Mouse (Mus musculus): ENCODE data around the gene Hddc3.
"Not testable (repeated sequence)": the region's sequence is repeated elsewhere in the genome, so short reads cannot be mapped to it uniquely, and the experiment has no call there.

Gene Hddc3

DNA sequence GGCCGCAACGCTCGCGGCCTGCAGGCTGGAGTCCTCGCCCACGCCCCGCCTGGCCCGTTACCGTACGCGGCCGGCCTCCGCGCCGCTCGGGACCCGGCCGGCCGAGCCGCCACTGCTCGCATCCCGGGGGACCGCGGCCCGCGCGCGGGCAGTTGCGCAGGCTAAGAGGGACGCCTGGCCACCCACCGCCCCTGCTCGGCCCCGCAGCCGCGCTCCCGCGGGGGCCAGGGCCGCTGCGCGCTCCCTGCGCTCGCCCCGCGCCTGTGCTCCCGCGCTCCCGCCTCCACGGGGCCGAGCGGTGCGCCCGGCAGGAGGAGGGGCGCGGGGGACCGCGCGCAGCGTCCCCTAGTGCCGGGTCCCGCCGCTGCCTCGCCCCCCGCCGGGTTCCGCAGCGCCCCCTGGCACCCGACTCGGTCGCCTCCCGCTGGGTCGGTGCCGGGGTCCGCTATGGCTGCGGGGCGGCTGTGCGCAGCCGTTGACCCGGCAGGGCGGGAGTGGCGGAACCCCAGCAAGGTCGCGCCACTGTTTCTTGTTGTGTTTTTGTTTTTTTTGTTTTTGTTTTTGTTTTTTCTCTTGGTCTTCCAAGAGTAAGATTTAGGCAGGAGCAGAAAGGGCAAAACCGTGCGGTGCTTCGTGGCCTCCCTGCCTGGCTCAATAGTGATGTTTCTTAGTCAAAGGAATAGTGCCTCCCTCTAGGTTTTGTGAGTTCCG is 28.3 kb downstream of the Hddc3 start, which contains the start of gene Man2a2:
Man2a2 (minus strand) TSS at position 335 of the 711 bp plus-strand sequence.
- DNase-seq: peak; percentile 62

DNA sequence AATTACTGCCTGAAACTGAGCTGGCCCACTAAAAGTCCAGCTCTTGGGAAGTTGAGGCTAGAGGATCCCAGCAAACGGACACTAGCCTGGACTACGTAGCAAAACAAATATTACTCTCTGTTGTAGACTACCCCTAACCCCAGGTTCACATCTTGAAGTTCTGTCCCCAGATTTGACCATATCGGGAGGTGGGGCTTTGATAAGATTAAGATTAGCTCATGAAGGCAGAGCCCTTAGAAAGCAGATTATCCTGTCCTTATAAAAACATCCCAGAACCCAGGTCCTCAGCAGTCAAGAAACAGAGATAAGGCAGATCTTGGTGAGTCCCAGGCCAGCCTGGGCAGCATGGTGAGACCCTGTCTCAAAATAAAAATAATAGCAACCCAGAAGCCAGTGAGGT is 29.3 kb downstream of the Hddc3 start:
- DNase-seq: no peak

DNA sequence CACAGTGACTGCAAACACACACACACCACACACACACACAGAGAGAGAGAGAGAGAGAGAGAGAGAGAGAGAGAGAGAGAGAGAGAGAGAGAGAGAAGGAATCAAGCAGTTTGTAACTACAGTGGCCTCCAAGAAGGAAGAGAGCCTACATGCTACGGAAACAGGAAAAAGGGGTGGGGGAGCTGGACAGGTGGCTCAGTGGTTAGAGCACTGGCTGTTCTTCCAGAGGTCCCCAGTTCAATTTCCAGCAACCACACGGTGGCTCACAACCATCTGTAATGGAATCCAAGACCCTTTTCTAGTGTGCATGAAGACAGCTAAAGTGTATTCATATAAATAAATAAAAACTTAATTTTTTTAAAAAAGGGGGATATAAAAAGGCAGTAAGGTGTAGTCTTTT is 29.8 kb downstream of the Hddc3 start:
- no peak for DNase-seq

DNA sequence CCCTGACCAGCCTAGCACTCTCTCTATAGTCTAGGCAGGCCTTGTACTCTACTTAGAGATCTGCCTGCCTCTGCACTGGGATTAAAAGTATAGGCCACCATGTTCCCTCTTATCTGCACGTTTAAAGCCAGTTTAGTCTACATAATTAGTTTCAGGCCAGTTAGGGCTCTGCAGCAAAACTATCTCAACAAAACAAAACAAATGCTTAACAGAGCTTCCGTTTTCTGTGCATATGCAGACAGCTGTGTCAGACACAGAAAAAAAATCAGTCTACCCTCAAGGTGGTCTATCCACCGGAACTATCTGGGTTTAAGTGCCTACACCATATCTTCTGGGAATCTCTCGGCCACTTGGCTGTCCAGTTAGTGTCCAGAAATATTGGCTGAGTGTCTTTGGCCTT is 30.4 kb downstream of the Hddc3 start:
- no peak for DNase-seq

GRCm38 (mm10) chr7:80373850-80374249 is 30.9 kb downstream of the Hddc3 start:
- no peak for DNase-seq

DNA sequence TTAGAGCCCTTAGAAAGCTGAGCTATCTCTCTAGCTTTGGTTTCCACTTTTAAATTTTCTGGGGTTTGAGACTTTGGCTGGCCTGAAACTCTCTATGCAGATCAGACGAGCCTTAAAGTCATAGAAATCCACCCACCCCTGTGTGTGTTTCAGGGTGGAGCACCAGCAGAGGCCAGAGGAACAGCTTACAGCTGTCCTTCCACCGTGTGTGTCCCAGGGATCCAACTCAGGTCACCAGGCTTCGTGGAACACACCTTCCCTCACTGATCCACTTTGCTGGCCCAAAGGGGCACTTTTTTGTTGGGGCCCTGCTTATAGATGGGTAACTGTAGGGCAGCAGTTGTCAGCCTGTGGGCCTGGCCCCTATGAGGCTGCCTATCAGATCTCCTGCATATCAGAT is 31.4 kb downstream of the Hddc3 start:
- no peak for DNase-seq

DNA sequence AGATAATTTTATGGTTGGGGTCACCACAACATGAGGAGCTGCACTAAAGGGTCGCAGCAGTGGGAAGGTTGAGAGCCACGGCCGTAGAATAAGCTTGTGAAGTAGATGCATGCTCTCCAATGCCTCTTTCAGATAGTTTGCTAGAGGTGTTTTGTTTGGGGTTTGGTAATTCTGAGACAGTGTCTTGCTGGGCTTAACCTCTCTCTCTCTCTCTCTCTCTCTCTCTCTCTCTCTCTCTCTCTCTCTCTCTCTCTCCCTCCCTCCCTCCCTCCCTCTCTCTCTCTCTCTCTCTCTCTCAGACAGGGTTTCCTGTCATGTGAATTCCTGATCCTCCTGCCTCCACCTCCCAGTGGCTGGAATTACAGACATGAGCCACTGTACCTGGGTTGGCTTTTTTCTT is 31.8 kb downstream of the Hddc3 start:
- no peak for DNase-seq

GRCm38 (mm10) chr7:80375376-80376039 is 32.6 kb downstream of the Hddc3 start:
- no peak for DNase-seq

- DNase-seq: no peak
Observed at GRCm38 (mm10) chr7:80376192-80376591, 33.3 kb downstream of the Hddc3 start.

- peak; percentile 85 for DNase-seq
Observed at GRCm38 (mm10) chr7:80377471-80377870, 34.6 kb downstream of the Hddc3 start.

- peak; percentile 46 for DNase-seq
Observed at GRCm38 (mm10) chr7:80379531-80379930, 36.6 kb downstream of the Hddc3 start.

- DNase-seq: no peak
Observed at GRCm38 (mm10) chr7:80382919-80383318, 40.0 kb downstream of the Hddc3 start.

GRCm38 (mm10) chr7:80386235-80386930 is 43.5 kb downstream of the Hddc3 start:
- DNase-seq: peak; percentile 92

DNA sequence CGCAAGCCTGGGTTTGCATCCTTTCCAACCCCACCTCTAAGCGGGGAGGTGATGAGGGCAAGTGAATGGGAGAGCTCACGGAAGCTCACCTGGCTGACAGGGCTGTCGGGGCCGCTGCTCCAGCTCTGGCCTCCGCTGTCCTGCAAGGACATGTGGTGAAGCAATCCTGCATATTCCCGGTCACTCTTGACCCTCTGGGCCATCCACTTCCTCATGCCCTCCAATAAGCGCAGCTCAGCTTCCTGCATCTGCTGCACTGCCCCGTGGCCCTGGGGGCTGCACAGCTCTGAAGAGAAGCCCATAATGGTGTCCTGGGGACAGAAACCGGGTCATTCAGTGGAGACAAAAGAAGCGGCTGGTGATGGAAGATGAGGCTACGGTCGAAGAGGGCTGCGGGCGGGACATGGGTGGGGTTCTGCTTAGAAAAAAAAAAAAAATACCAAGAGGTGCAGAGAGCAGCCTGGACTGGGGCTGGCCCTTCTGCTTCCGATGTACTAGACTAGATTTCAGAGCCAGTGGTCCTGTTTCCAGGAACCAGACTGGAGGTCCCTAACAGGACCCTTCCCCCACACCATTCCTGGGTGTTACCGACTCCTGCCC is 44.2 kb downstream of the Hddc3 start:
- no peak for DNase-seq

DNA sequence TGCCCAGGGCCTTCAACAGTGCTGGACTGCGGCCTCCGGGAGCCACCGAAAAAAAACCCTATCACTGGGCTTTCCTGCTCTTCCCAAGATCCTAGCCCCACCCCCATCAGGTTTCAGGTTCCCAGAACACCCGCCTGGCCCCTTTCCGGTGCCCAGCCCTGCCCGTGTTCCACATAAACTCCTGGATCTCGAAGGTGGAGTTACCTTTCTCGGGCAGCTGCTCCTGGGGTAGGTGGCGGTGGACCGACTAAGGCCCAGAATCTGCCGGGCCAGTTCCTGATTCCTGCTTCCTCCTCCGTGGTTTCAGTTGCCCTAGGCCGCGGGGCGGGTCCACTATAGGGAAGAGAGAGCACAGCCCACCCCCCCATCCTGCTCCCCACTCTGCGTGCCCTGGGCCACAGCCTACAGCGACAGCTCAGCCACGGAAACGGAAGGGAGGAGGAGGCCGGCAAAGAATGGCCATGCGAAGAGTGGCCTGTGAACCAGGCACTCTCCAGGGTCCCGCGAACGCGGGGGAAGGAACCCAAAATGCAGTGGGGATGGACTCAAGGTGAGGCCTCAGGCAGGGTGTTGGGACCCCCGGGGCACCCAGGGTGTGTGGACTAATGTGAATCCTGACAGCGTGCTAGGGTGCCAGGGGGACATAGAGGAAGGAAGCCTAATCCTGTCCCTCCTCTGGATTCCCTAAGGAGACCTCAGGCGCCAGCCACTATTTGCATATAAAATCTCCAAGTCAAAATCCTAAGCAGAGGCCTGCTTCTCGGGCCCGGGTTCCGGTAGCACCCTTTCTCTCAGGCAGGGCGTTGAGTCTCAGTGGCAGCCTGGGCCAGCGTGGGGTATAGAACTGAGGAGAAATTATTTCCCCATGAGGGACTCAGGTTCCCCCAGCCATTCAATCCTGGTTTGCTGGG is 45.0 kb downstream of the Hddc3 start, which contains the start of gene Fes:
Fes (minus strand) TSS at position 314 of the 911 bp plus-strand sequence.
- DNase-seq: peak; percentile 61

DNA sequence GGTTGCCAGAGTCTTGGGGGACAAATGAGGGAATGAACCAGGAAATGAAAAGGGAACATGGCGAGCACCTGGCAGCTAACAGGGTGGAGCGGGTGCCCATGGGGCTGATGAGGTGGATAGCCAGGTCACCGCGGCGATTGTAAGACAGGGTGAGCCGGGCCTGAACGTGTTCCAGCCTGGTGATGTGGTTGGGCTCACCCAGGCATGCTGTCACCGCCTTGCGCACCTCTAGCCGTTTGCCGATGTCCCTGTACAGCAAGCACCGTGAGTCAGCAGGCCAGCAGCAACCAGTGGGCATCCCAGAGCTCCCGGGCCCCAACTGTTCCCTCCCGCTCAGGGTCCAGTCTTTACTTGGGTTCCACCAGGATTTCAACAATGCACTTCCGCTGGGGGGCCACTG is 49.2 kb downstream of the Hddc3 start:
- no peak for DNase-seq

DNA sequence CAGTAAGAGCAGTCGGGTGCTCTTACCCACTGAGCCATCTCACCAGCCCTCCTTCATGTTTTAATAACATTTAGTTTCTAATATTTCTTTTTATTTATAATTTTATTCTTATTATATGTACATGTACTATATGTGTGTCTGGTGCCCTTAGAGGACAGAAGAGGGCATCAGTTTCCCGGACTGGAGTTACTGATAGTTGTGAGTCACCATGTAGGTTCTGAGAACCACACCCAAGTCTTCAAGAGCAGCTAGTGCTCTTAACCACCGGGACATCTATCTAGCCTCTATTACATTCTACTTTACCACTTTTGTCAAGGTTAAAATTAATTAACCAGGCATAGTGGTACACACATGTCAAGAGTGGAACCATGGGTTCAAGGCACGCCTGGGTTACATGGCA is 51.7 kb downstream of the Hddc3 start:
- DNase-seq: no peak

- not testable (repeated sequence) for DNase-seq
Observed at GRCm38 (mm10) chr7:80396427-80396826, 53.5 kb downstream of the Hddc3 start.

DNA sequence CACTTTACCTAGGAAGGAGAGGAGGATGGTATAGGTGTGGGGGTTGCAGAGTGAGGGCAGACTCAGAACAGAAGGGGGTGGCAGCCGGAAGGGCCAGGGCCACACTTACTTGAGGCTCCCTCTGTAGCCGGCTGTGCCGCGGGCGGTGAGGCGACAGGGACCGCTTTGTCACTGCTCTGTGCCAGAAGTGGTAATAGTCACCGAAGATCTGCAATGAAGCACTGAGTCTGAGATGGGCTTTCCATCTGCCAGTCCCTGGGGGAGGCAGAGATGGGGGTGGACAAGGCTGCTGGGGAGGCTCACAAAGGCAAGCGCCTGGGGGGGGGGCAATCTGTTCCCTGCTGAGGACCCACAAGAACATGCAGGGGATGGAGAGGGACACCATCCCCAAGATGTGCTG is 55.1 kb downstream of the Hddc3 start:
- DNase-seq: no peak

DNA sequence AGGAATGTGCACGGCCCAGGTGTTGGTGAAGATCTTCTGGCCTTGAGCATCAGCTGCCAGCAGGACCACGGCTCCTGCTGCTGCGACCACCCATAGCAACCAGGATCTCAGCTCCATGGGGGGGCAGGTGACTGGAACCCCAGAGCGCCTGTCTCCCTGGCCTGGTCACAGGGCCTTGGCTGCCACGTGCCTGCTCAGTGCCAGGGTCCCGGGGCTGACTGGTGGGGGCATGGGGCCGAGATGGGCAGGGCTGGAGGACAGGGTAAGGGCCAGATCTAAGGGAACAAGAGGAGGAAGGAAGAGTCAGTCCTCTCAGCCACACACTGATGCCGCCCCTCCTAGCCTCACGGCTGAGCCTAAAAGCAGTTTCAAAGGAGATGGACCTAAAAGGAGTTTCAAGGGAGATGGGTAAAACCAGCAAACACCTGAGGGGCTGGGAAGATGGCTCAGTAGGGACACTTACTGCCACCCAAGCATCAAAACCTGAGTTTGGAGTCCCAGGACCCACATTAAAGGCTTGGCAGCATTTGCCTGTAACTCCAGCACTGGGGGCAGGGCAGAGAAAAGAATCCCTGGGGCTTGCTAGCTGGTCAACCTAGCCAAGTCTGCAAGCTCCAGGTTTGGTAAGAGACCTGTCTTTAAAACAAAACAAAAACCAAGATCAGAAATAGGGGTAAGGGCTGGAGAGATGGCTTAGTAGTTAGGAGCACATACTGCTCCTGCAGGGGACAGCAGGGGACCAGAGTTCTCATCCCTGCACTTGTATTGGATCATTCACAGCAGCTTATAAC is 55.9 kb downstream of the Hddc3 start:
- DNase-seq: no peak

DNA sequence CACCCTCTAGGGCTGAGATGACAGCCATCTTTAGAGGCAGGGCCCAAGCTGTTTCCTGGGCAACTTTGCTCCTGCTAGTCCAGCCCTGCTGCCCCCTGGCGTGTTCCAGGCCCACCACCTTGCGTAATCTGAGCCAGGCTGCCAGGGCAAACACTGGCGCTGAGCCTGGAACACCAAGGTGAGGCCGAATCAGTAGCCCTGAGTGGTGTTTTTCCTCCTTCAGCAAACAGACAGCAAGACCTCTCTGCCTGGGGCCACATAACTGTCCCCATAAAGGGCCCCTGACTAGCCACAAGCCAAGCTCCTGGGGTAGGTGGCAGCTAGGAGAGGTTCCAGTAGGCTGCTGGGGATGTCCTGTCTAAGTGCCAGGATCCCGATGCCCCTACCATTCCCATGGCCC is 57.2 kb downstream of the Hddc3 start:
- DNase-seq: peak; percentile 91
